Mouse (Mus musculus) stomach, postnatal 0 days (tissue): ENCODE measurements around the gene Prlhr.

Experiments used
- CTCF ChIP-seq: IDR thresholded peaks from 2 replicates; pipeline ENCODE4 v1.5.1; 2016; ENCODE audit warnings: antibody characterized with exemption, low read depth, mild to moderate bottlenecking, moderate library complexity
- EP300 ChIP-seq: optimal IDR thresholded peaks from 2 replicates; pipeline ENCODE3; 2016; ENCODE audit warnings: antibody characterized with exemption

DNA sequence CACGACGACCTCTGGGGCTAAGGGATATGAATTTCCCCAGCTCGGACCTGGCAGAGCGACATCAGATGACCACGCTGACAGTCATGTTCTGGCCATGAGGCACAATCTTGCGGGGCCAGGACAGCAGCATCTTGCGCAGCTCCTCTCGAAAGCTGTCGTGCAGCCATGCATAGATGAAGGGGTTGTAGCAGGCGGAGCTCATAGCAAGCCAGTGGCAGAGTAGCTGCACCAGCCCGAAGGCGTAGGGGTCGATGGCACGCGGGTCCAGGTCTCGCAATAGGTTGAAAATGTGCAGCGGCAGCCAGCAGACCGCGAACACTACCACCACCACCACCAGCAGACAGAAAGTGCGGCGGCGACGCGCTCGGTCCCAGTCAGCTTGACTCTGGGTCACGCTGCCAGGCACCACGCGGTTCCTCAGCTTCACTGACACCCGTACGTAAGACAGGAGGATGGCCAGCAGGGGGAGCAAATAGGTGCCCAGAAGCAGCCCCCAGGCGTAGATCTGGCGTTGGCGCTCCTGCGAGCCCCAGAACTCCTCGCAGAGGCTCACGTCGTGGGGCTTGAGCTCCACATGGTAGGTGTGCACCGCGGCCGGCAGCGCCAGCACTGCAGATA, 1.0 kb downstream of the Prlhr start:
- TF ChIP-seq CTCF (peak; percentile 75), EP300 (no peak)
